Mouse (Mus musculus) intestine, embryonic 15.5 days (tissue): ENCODE data around the gene Psmd3. TPM values are rescaled to one million over a fixed set of nuclear protein-coding genes. Genes with fewer than 3 reads are reported as not detected.
A peak's percentile ranks its signal among the peaks of the same experiment; 100 is the strongest.
"Not testable (repeated sequence)": the region's sequence is repeated elsewhere in the genome, so short reads cannot be mapped to it uniquely, and the experiment has no call there.

Source experiments
- ATAC-seq: fragments of 200-750 bp; cut with Nextera tagmentation; 2 replicates; pipeline ENCODE4 v1.8.0; 2017; ENCODE audit warnings: moderate TSS enrichment, moderate library complexity
- H3K27ac ChIP-seq: fragments of 300-500 bp; sonication (generic); 2 replicates; pipeline ENCODE4 v1.5.1; 2015; ENCODE audit warnings: mild to moderate bottlenecking, inconsistent platforms
- H3K27me3 ChIP-seq: fragments of 300-500 bp; sonication (generic); replicated peaks from 2 replicates; pipeline ENCODE4 v1.6.1; 2015; ENCODE audit warnings: inconsistent platforms
- H3K36me3 ChIP-seq: fragments of 300-500 bp; sonication (generic); 2 replicates; pipeline ENCODE4 v1.6.1; 2015; ENCODE audit warnings: inconsistent platforms
- H3K4me1 ChIP-seq: fragments of 300-500 bp; sonication (generic); replicated peaks from 2 replicates; pipeline ENCODE4 v1.6.1; 2015; ENCODE audit warnings: inconsistent platforms
- H3K4me2 ChIP-seq: fragments of 300-500 bp; sonication (generic); replicated peaks from 2 replicates; pipeline ENCODE4 v1.6.1; 2015; ENCODE audit warnings: mild to moderate bottlenecking, inconsistent platforms
- H3K4me3 ChIP-seq: fragments of 300-500 bp; sonication (generic); replicated peaks from 2 replicates; pipeline ENCODE4 v1.5.1; 2015; ENCODE audit warnings: inconsistent platforms
- H3K9ac ChIP-seq: fragments of 300-500 bp; sonication (generic); 2 replicates; pipeline ENCODE4 v1.6.1; 2015; ENCODE audit warnings: inconsistent platforms
- H3K9me3 ChIP-seq: fragments of 300-500 bp; sonication (generic); 2 replicates; pipeline ENCODE4 v1.6.1; 2016; ENCODE audit warnings: inconsistent platforms
- WGBS: fragments of 180-500 bp; shearing (Covaris S2); methylation state at CpG from one replicate; pipeline ENCODE4 v1.1.7; 2015; 5-methylcytosine and 5-hydroxymethylcytosine counted together
- polyA plus RNA-seq: library from polyadenylated mRNA; unstranded; fragments of >200 nt; fragmentation: Nextera tagmentation; extraction: Ambion mirVana; gene quantifications from 2 replicates; pipeline ENCODE4 v1.2.1, GENCODE M21; 2015

Psmd3 gene
- polyA plus RNA-seq, 1 experiment from 2014 or later, result 195 TPM

GRCm38 (mm10) chr11:98671857-98672256 lies 10.5 kb upstream of the Psmd3 start:
- Histone ChIP-seq H3K4me1 (no peaks in the 10 kb centered on the region), H3K9me3 (no peaks in the 10 kb centered on the region), H3K27me3 (peaks cover 10% of the 10 kb centered on the region; the same call in 1 of the 2 replicates), H3K4me2 (no peak overlapping the region), H3K36me3 (no peaks in the 10 kb centered on the region), H3K4me3 (no peak overlapping the region), H3K27ac (no peak overlapping the region), H3K9ac (no peak overlapping the region)
- ATAC-seq, result no peak
- 54% methylated on average over 5 of the region's 5 CpGs for WGBS

GRCm38 (mm10) chr11:98672482-98672881 lies 9.9 kb upstream of the Psmd3 start:
- Histone ChIP-seq H3K4me1 (no peaks in the 10 kb centered on the region), H3K9me3 (no peaks in the 10 kb centered on the region), H3K9ac (no peak overlapping the region), H3K4me2 (no peak overlapping the region), H3K27ac (no peak overlapping the region), H3K27me3 (peaks cover 6% of the 10 kb centered on the region; the same call in 1 of the 2 replicates), H3K36me3 (no peaks in the 10 kb centered on the region), H3K4me3 (no peak overlapping the region)
- 79% methylated on average over 5 of the region's 5 CpGs for WGBS
- no peak for ATAC-seq

- not testable (repeated sequence) for H3K36me3 ChIP-seq, H3K4me1 ChIP-seq, H3K9ac ChIP-seq, H3K27ac ChIP-seq, H3K27me3 ChIP-seq, H3K9me3 ChIP-seq, H3K4me3 ChIP-seq
- H3K4me2 ChIP-seq, result 0 out of 2 replicates have a peak overlapping the region, but pooled peaks have one; percentile 4
- peak; percentile 71 for ATAC-seq
- 7% methylated on average over 6 of the region's 7 CpGs for WGBS
Observed at GRCm38 (mm10) chr11:98673136-98673535, 9.2 kb upstream of the Psmd3 start.

DNA sequence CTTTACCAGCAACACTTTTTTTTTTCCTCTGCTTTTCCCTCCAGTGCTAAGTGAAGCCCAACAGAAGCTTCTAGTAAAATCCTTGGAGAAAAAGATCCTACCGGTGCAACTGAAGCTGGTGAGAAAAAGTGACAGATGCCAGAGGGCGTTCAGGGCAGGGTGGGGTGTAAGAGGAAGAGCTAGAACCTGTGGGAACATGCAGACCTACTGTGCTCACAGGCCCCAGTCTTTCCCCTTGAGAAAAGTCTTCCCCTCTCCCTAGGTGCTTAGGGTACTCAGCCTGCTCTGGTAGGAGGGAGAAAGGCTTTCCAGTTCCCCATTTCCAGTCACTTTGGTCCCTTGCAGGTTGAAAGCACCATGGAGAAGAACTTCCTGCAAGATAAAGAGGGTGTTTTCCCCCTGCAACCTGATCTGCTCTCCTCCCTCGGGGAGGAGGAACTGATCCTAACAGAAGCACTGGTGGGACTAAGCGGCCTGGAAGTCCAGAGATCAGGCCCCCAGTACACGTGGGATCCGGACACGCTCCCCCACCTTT lies 6.5 kb upstream of the Psmd3 start:
- no peak overlapping the region for H3K9ac ChIP-seq
- WGBS, result 29% methylated on average over 7 of the region's 7 CpGs
- ATAC-seq, result no peak
- H3K27ac ChIP-seq, result no peak overlapping the region
- no peaks in the 10 kb centered on the region for H3K9me3 ChIP-seq
- H3K36me3 ChIP-seq, result no peaks in the 10 kb centered on the region
- H3K4me3 ChIP-seq, result no peak overlapping the region
- no peak overlapping the region for H3K4me2 ChIP-seq
- H3K27me3 ChIP-seq, result no peaks in the 10 kb centered on the region
- H3K4me1 ChIP-seq, result no peaks in the 10 kb centered on the region

- 0 out of 2 replicates have a peak, but pooled peaks cover 4% of the 10 kb centered on the region for H3K4me1 ChIP-seq
- H3K36me3 ChIP-seq, result no peaks in the 10 kb centered on the region
- H3K4me3 ChIP-seq, result no peak overlapping the region
- no peaks in the 10 kb centered on the region for H3K9me3 ChIP-seq
- no peaks in the 10 kb centered on the region for H3K27me3 ChIP-seq
- no peak overlapping the region for H3K9ac ChIP-seq
- ATAC-seq, result no peak
- WGBS, result 96% methylated on average over 1 of the region's 1 CpGs
- H3K27ac ChIP-seq, result peak overlapping the region; percentile 48; the same call in 1 of the 2 replicates
- no peak overlapping the region for H3K4me2 ChIP-seq
Observed at GRCm38 (mm10) chr11:98680023-98680422, 2.3 kb upstream of the Psmd3 start.

DNA sequence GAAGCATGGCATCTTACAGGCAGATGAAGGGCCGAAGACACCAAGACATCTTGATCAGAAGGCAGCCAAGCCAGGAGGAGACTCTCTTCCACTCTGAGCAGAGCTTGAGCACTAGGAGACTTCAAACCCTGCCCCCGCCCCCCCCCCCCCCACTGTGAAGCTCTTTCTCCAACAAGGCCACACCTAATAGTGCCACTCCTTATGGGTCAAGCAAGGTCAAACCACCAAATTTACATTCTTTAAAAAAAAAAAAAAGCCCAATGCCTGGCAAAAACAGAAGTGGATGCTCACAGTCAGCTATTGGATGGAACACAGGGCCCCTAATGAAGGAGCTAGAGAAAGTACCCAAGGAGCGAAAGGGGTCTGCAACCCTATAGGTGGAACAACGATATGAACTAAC lies 1.8 kb upstream of the Psmd3 start:
- 93% methylated on average over 4 of the region's 4 CpGs for WGBS
- H3K4me1 ChIP-seq, H3K36me3 ChIP-seq, H3K27me3 ChIP-seq, H3K4me2 ChIP-seq, H3K27ac ChIP-seq, ATAC-seq, H3K9ac ChIP-seq, H3K4me3 ChIP-seq, H3K9me3 ChIP-seq: not testable (repeated sequence)

- no peak overlapping the region for H3K4me3 ChIP-seq
- 81% methylated on average over 4 of the region's 4 CpGs for WGBS
- H3K4me1 ChIP-seq, result 0 out of 2 replicates have a peak, but pooled peaks cover 4% of the 10 kb centered on the region
- H3K27ac ChIP-seq, result no peak overlapping the region
- H3K36me3 ChIP-seq, result peaks cover 10% of the 10 kb centered on the region
- H3K4me2 ChIP-seq, result no peak overlapping the region
- H3K9ac ChIP-seq, result no peak overlapping the region
- ATAC-seq, result no peak
- no peaks in the 10 kb centered on the region for H3K9me3 ChIP-seq
- H3K27me3 ChIP-seq, result no peaks in the 10 kb centered on the region
Observed at GRCm38 (mm10) chr11:98681186-98681585, 1.2 kb upstream of the Psmd3 start.

- H3K27ac ChIP-seq, result peak overlapping the region; percentile 59
- under 1% methylated on average over 23 of the region's 23 CpGs for WGBS
- ATAC-seq, result peak; percentile 29
Observed at GRCm38 (mm10) chr11:98682811-98683210, 457 bp downstream of the Psmd3 start.

GRCm38 (mm10) chr11:98685642-98686041 lies 3.3 kb downstream of the Psmd3 start:
- no peak for ATAC-seq
- Histone ChIP-seq H3K4me3 (no peak overlapping the region), H3K36me3 (peaks cover 40% of the 10 kb centered on the region), H3K27me3 (no peaks in the 10 kb centered on the region), H3K4me2 (no peak overlapping the region), H3K27ac (no peak overlapping the region), H3K9me3 (no peaks in the 10 kb centered on the region), H3K9ac (no peak overlapping the region), H3K4me1 (0 out of 2 replicates have a peak, but pooled peaks cover 4% of the 10 kb centered on the region)
- WGBS, result 88% methylated on average over 9 of the region's 9 CpGs

More at GRCm38 (mm10) chr11:98682811-98683210, 457 bp downstream of the Psmd3 start:
- H3K27me3 ChIP-seq, result no peaks in the 10 kb centered on the region
- peaks cover 23% of the 10 kb centered on the region for H3K36me3 ChIP-seq
- H3K4me1 ChIP-seq, result 0 out of 2 replicates have a peak, but pooled peaks cover 4% of the 10 kb centered on the region
- peak overlapping the region; percentile 97 for H3K9ac ChIP-seq
- H3K4me2 ChIP-seq, result peak overlapping the region; percentile 74
- no peaks in the 10 kb centered on the region for H3K9me3 ChIP-seq
- peak overlapping the region; percentile 92 for H3K4me3 ChIP-seq

GRCm38 (mm10) chr11:98686976-98687375 lies 4.6 kb downstream of the Psmd3 start:
- Histone ChIP-seq H3K9me3 (no peaks in the 10 kb centered on the region), H3K36me3 (peaks cover 52% of the 10 kb centered on the region), H3K4me1 (0 out of 2 replicates have a peak, but pooled peaks cover 4% of the 10 kb centered on the region), H3K27ac (no peak overlapping the region), H3K9ac (no peak overlapping the region), H3K27me3 (no peaks in the 10 kb centered on the region), H3K4me3 (no peak overlapping the region), H3K4me2 (no peak overlapping the region)
- ATAC-seq, result no peak
- WGBS, result 80% methylated on average over 4 of the region's 4 CpGs

DNA sequence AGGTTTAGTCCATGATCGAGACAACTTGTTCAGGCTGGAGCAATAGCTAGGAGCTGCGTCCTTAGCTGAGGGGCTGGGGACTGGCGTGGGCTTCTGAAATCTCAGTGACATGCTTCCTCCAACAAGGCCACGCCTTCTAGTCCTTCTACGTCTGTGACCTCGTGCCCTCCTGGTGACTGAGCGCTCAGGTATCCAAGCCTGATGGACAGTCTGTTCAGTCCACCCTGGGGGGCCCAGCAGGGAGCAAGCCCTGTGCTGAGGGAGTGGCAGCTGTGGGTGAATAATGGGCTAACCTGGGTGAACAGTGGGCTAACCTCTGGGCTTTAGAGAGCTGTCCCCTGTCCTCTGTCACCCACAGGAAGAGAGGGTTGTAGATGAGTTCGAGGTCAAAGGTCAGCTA lies 5.7 kb downstream of the Psmd3 start:
- H3K4me2 ChIP-seq, result no peak overlapping the region
- H3K27me3 ChIP-seq, result no peaks in the 10 kb centered on the region
- WGBS, result 86% methylated on average over 8 of the region's 8 CpGs
- H3K9ac ChIP-seq, result no peak overlapping the region
- H3K4me3 ChIP-seq, result no peak overlapping the region
- H3K4me1 ChIP-seq, result 0 out of 2 replicates have a peak, but pooled peaks cover 4% of the 10 kb centered on the region
- ATAC-seq, result no peak
- no peaks in the 10 kb centered on the region for H3K9me3 ChIP-seq
- H3K36me3 ChIP-seq, result peaks cover 55% of the 10 kb centered on the region
- no peak overlapping the region for H3K27ac ChIP-seq

- peaks cover 53% of the 10 kb centered on the region for H3K36me3 ChIP-seq
- WGBS, result 67% methylated on average over 13 of the region's 13 CpGs
- H3K27ac ChIP-seq, result no peak overlapping the region
- H3K4me2 ChIP-seq, result no peak overlapping the region
- H3K9me3 ChIP-seq, result no peaks in the 10 kb centered on the region
- ATAC-seq, result 0 out of 2 replicates have a peak, but pooled peaks have one; percentile 37
- H3K27me3 ChIP-seq, result no peaks in the 10 kb centered on the region
- no peak overlapping the region for H3K4me3 ChIP-seq
- H3K4me1 ChIP-seq, result no peaks in the 10 kb centered on the region
- H3K9ac ChIP-seq, result no peak overlapping the region
Observed at GRCm38 (mm10) chr11:98693201-98693600, 10.8 kb downstream of the Psmd3 start.

GRCm38 (mm10) chr11:98693746-98694145 lies 11.4 kb downstream of the Psmd3 start:
- ATAC-seq, result no peak
- Histone ChIP-seq H3K4me2 (no peak overlapping the region), H3K9me3 (no peaks in the 10 kb centered on the region), H3K36me3 (peaks cover 51% of the 10 kb centered on the region), H3K27me3 (no peaks in the 10 kb centered on the region), H3K4me1 (no peaks in the 10 kb centered on the region), H3K4me3 (no peak overlapping the region), H3K27ac (no peak overlapping the region), H3K9ac (no peak overlapping the region)
- WGBS, result 86% methylated on average over 9 of the region's 9 CpGs
